Mouse (Mus musculus) granulocyte monocyte progenitor cell, adult 5-6 weeks (primary cell): Measurements from ENCODE around the gene Nectin4. TPM values are rescaled to one million over a fixed set of nuclear protein-coding genes. Genes with fewer than 3 reads are reported as not detected.

Source experiments
- ATAC-seq: replicated peaks from 2 replicates; pipeline ENCODE4 v1.8.0; 2016; ENCODE audit warnings: mild to moderate bottlenecking, moderate TSS enrichment, inconsistent platforms; ENCODE audit not compliant: poor library complexity, severe bottlenecking
- total RNA-seq, 2 experiments: library from RNA; stranded (forward) in 1 of 2; stranded (reverse) in 1 of 2; fragments of 200-712, 200-1000 nt in 1 of 2; fragments of >200 nt in 1 of 2; fragmentation: Nextera tagmentation in 1 of 2; gene quantifications; 2 replicates each; pipeline ENCODE4 v1.2.3; 2014 to 2017

Gene Nectin4
- total RNA-seq, 2 experiments from 2014 or later: 1.6 to 2.4 TPM

GRCm38 (mm10) chr1:171356814-171357213 lies 13.1 kb upstream of the Nectin4 start:
- ATAC-seq: no peak

- ATAC-seq: 0 out of 2 replicates have a peak, but pooled peaks have one; percentile 17
Observed at GRCm38 (mm10) chr1:171358421-171358820, 11.5 kb upstream of the Nectin4 start.

GRCm38 (mm10) chr1:171360253-171360652 lies 9.6 kb upstream of the Nectin4 start:
- ATAC-seq: peak; percentile 10

GRCm38 (mm10) chr1:171360656-171361055 lies 9.2 kb upstream of the Nectin4 start, which contains the start of gene Klhdc9:
Gene Klhdc9, minus strand, starts transcription at chr1:171360798.
- peak; percentile 94 for ATAC-seq

GRCm38 (mm10) chr1:171361106-171362103 lies 8.5 kb upstream of the Nectin4 start:
- ATAC-seq: peak; percentile 53

- ATAC-seq: peak; percentile 75
Observed at GRCm38 (mm10) chr1:171365934-171366333, 4.0 kb upstream of the Nectin4 start.

- ATAC-seq: no peak
Observed at GRCm38 (mm10) chr1:171372880-171373279, 3.0 kb downstream of the Nectin4 start.

GRCm38 (mm10) chr1:171373946-171374345 lies 4.0 kb downstream of the Nectin4 start:
- ATAC-seq: no peak

GRCm38 (mm10) chr1:171375646-171376097 lies 5.8 kb downstream of the Nectin4 start:
- ATAC-seq: peak; percentile 85

GRCm38 (mm10) chr1:171378298-171378697 lies 8.4 kb downstream of the Nectin4 start:
- no peak for ATAC-seq

- ATAC-seq: peak; percentile 65
Observed at GRCm38 (mm10) chr1:171379935-171380599, 10.2 kb downstream of the Nectin4 start.

GRCm38 (mm10) chr1:171382096-171382620 lies 12.3 kb downstream of the Nectin4 start:
- ATAC-seq: peak; percentile 47

- ATAC-seq: no peak
Observed at GRCm38 (mm10) chr1:171384361-171384760, 14.5 kb downstream of the Nectin4 start.

- ATAC-seq: no peak
Observed at GRCm38 (mm10) chr1:171385171-171385570, 15.3 kb downstream of the Nectin4 start.

- ATAC-seq: no peak
Observed at GRCm38 (mm10) chr1:171387099-171387498, 17.2 kb downstream of the Nectin4 start.

GRCm38 (mm10) chr1:171388376-171389102 lies 18.6 kb downstream of the Nectin4 start, which contains the start of gene Arhgap30:
Gene Arhgap30, plus strand, starts transcription at chr1:171388954.
- peak; percentile 81 for ATAC-seq

GRCm38 (mm10) chr1:171390101-171390500 lies 20.2 kb downstream of the Nectin4 start:
- ATAC-seq: peak; percentile 77

- no peak for ATAC-seq
Observed at GRCm38 (mm10) chr1:171401821-171402220, 31.9 kb downstream of the Nectin4 start.

GRCm38 (mm10) chr1:171402991-171403390 lies 33.1 kb downstream of the Nectin4 start:
- no peak for ATAC-seq

GRCm38 (mm10) chr1:171407263-171407662 lies 37.4 kb downstream of the Nectin4 start:
- no peak for ATAC-seq
